Mouse (Mus musculus): ENCODE measurements around the gene Ak2. TPM values are rescaled to one million over a fixed set of nuclear protein-coding genes. Genes with fewer than 3 reads are reported as not detected.

Ak2 gene
- 71.5 and 78.3 TPM in 2 replicates for polyA plus RNA-seq (2012; rRNA removed)

DNA sequence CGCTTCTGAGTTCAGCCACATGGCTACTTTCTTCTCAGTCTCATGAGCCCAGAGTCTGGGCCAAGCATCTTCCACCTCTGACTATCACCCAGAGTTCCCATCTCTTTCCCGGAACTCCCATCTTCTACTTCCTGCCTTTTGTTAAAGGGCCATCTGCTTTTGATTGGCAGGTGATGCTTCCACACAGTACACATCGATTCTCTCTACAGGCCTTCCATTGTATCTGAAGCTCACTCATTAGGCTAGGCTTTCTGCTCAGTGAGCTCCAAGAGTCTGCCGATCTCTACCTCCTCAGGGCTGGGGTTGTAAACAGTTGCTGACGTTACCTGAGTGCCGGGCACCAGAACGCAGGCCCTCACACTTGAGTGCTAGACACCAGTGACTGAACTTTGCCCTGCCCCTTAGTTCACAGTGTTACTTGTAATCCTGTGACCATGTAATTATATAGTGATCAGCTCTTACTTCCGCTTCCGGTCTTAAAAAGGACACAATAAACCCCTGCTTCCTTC, at the start of gene Ak2:
Gene Ak2, plus strand, starts transcription at position 459 of the 509 bp plus-strand sequence.

DNA sequence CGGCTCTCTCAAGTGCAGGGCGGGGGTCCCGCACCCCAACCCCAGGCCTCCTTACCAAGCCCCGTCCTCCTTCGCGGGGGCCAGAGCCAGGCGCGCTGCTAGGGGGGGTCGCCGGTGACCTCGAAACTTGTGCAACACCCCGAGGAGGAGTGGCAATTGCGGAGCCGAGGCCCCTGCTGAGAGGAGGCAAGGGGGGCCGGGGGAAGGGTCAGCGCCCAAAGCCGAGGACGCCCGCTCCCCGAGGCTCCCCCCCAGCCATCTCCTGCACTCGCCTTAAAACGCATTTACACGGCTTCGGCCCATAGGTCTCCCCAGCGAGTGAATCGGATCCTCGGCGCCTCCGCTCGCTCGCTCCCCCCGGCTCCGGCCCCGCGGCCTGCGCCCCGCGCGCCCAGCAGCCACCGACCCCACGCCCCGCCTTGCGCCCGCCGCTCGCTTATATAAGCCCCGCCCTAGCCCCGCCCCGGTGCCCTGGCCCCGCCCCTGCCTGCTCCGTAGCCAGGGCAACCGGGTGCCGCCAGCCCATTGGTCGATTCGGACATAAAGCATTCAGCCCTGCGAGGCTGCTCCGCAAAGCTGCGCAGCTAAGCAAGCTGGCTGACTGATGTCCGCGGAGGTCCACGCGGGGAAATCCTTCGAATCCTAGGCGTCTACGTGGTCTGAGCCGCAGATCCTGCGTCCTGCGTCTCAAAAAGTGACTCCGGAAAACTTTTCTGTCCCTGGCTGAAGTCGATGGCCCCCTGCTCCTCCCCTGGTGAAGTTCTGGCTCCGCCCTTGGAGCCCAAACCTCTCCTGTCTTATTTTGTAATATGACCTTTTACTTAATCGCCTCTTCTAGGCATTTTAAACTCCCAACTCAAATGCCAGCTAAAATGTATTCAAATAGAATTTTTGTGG, 29.5 kb upstream of the Ak2 start, which contains the start of gene Azin2:
Gene Azin2, minus strand, starts transcription at position 414 of the 897 bp plus-strand sequence.

DNA sequence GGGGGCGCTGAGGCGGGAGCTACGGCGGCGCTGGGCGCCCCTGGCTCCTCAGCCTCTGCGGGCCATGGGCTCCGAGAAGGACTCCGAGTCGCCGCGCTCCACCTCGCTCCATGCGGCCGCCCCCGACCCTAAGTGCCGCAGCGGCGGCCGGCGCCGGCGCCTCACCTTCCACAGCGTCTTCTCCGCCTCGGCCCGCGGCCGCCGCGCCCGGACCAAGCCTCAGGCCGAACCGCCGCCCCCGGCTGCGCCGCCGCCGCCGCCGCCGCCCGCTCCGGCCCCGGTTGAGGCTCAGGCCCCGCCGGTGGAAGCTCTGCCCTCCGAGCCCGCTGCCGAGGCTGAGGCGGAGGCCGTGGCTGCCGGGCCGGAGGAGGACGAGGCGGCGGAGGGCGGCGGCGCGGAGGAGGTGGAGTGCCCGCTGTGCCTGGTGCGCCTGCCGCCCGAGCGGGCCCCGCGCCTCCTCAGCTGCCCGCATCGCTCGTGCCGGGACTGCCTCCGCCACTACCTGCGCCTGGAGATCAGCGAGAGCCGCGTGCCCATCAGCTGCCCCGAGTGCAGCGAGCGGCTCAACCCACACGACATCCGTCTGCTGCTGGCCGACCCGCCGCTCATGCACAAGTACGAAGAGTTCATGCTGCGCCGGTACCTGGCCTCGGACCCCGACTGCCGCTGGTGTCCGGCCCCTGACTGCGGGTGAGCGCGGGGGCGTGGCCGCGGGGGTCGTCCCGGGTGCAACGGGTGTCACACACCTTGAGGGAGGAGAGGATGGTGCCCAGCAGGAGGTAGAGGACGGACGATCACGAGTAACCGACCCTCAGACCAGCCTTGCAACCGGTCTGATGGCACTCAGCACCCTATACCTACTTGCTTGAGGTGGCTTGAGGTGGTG, 66.7 kb downstream of the Ak2 start, which contains the start of gene Rnf19b:
Gene Rnf19b, plus strand, starts transcription at position 65 of the 886 bp plus-strand sequence.

Other genes starting within 250 kb of the Ak2 start
- 0.03 and 0.08 TPM in 2 replicates for gene A3galt2, start 236.6 kb upstream of the Ak2 start, polyA plus RNA-seq (2012; rRNA removed)
- gene Zfp362, start 185.9 kb upstream of the Ak2 start, polyA plus RNA-seq (2012; rRNA removed) = 6.2 and 7.6 TPM in 2 replicates
- gene Trim62, start 108.4 kb upstream of the Ak2 start, polyA plus RNA-seq (2012; rRNA removed) = 0.18 and 0.22 TPM in 2 replicates
- 0.41 and 0.49 TPM in 2 replicates for gene Azin2, start 29.5 kb upstream of the Ak2 start, polyA plus RNA-seq (2012; rRNA removed)
- gene Rnf19b, start 66.3 kb downstream of the Ak2 start, polyA plus RNA-seq (2012; rRNA removed) = 12.0 and 12.8 TPM in 2 replicates
- 0.96 and 1.0 TPM in 2 replicates for gene Tmem54, start 113.6 kb downstream of the Ak2 start, polyA plus RNA-seq (2012; rRNA removed)
- gene Hpca, start 130.1 kb downstream of the Ak2 start, polyA plus RNA-seq (2012; rRNA removed) = 2.1 and 2.2 TPM in 2 replicates
- gene Fndc5, start 145.0 kb downstream of the Ak2 start, polyA plus RNA-seq (2012; rRNA removed) = 0.61 and 1.0 TPM in 2 replicates
- gene S100pbp, start 197.8 kb downstream of the Ak2 start, polyA plus RNA-seq (2012; rRNA removed) = 11.2 and 14.0 TPM in 2 replicates
- 32.6 TPM in 2 replicates for gene Yars, start 197.8 kb downstream of the Ak2 start, polyA plus RNA-seq (2012; rRNA removed)

All from liver, embryonic 14 days (tissue).